ENCODE assay signal across 13 mouse cellular contexts in the genomic region with DNA sequence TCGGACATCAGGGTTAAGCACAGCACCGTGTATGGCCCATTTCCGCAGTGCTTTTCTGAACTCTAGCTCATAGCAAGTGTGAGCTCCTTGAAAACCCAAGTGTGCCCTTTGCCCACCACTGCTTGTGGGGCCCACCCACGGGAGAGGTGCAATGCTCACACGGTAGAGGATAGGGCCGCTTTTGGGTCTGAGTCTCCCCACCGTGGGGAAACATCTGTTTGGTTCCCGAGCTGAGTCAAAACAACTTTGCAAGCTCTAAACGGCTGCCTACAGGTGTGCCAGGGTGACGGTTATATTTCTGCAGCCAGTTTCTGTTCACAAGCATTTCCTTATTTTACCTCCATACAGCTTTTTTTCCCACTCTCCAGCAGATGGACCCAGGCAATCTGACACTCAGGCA. TPM values are rescaled to one million over a fixed set of nuclear protein-coding genes. Genes with fewer than 3 reads are reported as not detected.
"Had no signal": no experiment of that assay in that cellular context is flagged by ENCODE, and none has a peak within 500 bp of the region (broad histone marks: within the 10 kb centered on the region; RNA-seq: fewer than 3 reads in every experiment).

No protein-coding gene starts in this region.

- H3K4me3 ChIP-seq: limb, embryonic 12.5 days; midbrain, embryonic 13.5 days; stomach, embryonic 15.5 days had no signal

- H3K27me3 ChIP-seq: limb, embryonic 12.5 days; midbrain, embryonic 13.5 days; stomach, embryonic 15.5 days had no signal

- H3K4me2 ChIP-seq: limb, embryonic 12.5 days; midbrain, embryonic 13.5 days; stomach, embryonic 15.5 days had no signal

- ATAC-seq: intestine, embryonic 16.5 days; midbrain, embryonic 13.5 days had no signal

- H3K9ac ChIP-seq: limb, embryonic 12.5 days; liver, embryonic 14.5 days; midbrain, embryonic 13.5 days; stomach, embryonic 15.5 days had no signal

- H3K27ac ChIP-seq: kidney, postnatal 0 days; limb, embryonic 12.5 days; liver, embryonic 14.5 days; midbrain, embryonic 13.5 days; stomach, embryonic 15.5 days had no signal

- DNase-seq: kidney, adult 9 months; layer of hippocampus, adult 9-11 months; layer of hippocampus, postnatal 36 days; liver; lung, adult 18-20 months; right cerebral cortex, postnatal 14 days had no signal

- H3K9me3 ChIP-seq: limb, embryonic 12.5 days; midbrain, embryonic 13.5 days; stomach, embryonic 15.5 days had no signal

- H3K4me1 ChIP-seq: limb, embryonic 12.5 days; midbrain, embryonic 13.5 days; stomach, embryonic 15.5 days had no signal

- H3K36me3 ChIP-seq: limb, embryonic 12.5 days; midbrain, embryonic 13.5 days; stomach, embryonic 15.5 days had no signal

RNA-seq across cellular contexts. Expression of a gene that starts 2.3 kb away (rescaled TPM):
- polyA plus RNA-seq: lung, embryonic 16.5 days had no signal
